Mouse (Mus musculus): ENCODE results near the gene Adcyap1r1. TPM values are rescaled to one million over a fixed set of nuclear protein-coding genes. Genes with fewer than 3 reads are reported as not detected.
A peak's percentile ranks its signal among the peaks of the same experiment; 100 is the strongest.

Adcyap1r1 gene
- total RNA-seq, 2 experiments from 2014 or later, result 23.8 to 35.7 TPM

GRCm38 (mm10) chr6:55448976-55449678, 2.7 kb upstream of the Adcyap1r1 start:
- no peak for DNase-seq

- DNase-seq, result no peak
These were observed 603 bp downstream of the Adcyap1r1 start for GRCm38 (mm10) chr6:55452381-55452780.

- DNase-seq, result peak; percentile 52 to 76
These were observed 1.8 kb downstream of the Adcyap1r1 start for GRCm38 (mm10) chr6:55453548-55453947.

- DNase-seq, result no peak
These were observed 3.9 kb downstream of the Adcyap1r1 start for GRCm38 (mm10) chr6:55455641-55456040.

GRCm38 (mm10) chr6:55457727-55458126, 5.9 kb downstream of the Adcyap1r1 start:
- DNase-seq, result no peak

- DNase-seq, result no peak
These were observed 6.4 kb downstream of the Adcyap1r1 start for GRCm38 (mm10) chr6:55458156-55458555.

- no peak for DNase-seq
These were observed 8.0 kb downstream of the Adcyap1r1 start for GRCm38 (mm10) chr6:55459545-55460397.

- peak; percentile 19 to 49 for DNase-seq
These were observed 9.4 kb downstream of the Adcyap1r1 start for GRCm38 (mm10) chr6:55461141-55461540.

- no peak for DNase-seq
These were observed 9.9 kb downstream of the Adcyap1r1 start for GRCm38 (mm10) chr6:55461678-55462077.

GRCm38 (mm10) chr6:55462394-55462793, 10.6 kb downstream of the Adcyap1r1 start:
- no peak for DNase-seq

- no peak for DNase-seq
These were observed 12.2 kb downstream of the Adcyap1r1 start for GRCm38 (mm10) chr6:55463966-55464365.

GRCm38 (mm10) chr6:55465311-55465710, 13.5 kb downstream of the Adcyap1r1 start:
- DNase-seq, result peak; percentile 28 to 49

- DNase-seq, result no peak
These were observed 14.6 kb downstream of the Adcyap1r1 start for GRCm38 (mm10) chr6:55466301-55466761.

GRCm38 (mm10) chr6:55470691-55471090, 18.9 kb downstream of the Adcyap1r1 start:
- peak; percentile 67 to 87 for DNase-seq

- no peak for DNase-seq
These were observed 20.6 kb downstream of the Adcyap1r1 start for GRCm38 (mm10) chr6:55472381-55472780.

- DNase-seq, result no peak
These were observed 29.2 kb downstream of the Adcyap1r1 start for GRCm38 (mm10) chr6:55480988-55481387.

GRCm38 (mm10) chr6:55482471-55482870, 30.7 kb downstream of the Adcyap1r1 start:
- no peak for DNase-seq

- DNase-seq, result no peak
These were observed 31.6 kb downstream of the Adcyap1r1 start for GRCm38 (mm10) chr6:55483360-55483759.

- DNase-seq, result no peak
These were observed 32.4 kb downstream of the Adcyap1r1 start for GRCm38 (mm10) chr6:55484224-55484623.

- no peak for DNase-seq
These were observed 33.4 kb downstream of the Adcyap1r1 start for GRCm38 (mm10) chr6:55485216-55485615.

- peak in 1 of 2 experiments; percentile 41 for DNase-seq
These were observed 35.9 kb downstream of the Adcyap1r1 start for GRCm38 (mm10) chr6:55487726-55488125.

- DNase-seq, result no peak
These were observed 44.4 kb downstream of the Adcyap1r1 start for GRCm38 (mm10) chr6:55496201-55496600.

- DNase-seq, result no peak
These were observed 47.0 kb downstream of the Adcyap1r1 start for GRCm38 (mm10) chr6:55498753-55499152.
